Mouse (Mus musculus) heart, embryonic 13.5 days (tissue): ENCODE results near the gene H2afx. TPM values are rescaled to one million over a fixed set of nuclear protein-coding genes. Genes with fewer than 3 reads are reported as not detected.
"Not testable (repeated sequence)": the region's sequence is repeated elsewhere in the genome, so short reads cannot be mapped to it uniquely, and the experiment has no call there.

Experiments
- ATAC-seq: fragments of 200-750 bp; cut with Nextera tagmentation; 2 replicates; pipeline ENCODE4 v1.8.0; 2017; ENCODE audit warnings: moderate TSS enrichment; ENCODE audit not compliant: insufficient number of reproducible peaks, low FRiP score, low TSS enrichment; ENCODE audit errors: extremely low read depth
- H3K27ac ChIP-seq: fragments of 300-500 bp; sonication (generic); replicated peaks from 2 replicates; pipeline ENCODE4 v1.5.1; 2015; ENCODE audit warnings: moderate library complexity, mild to moderate bottlenecking, inconsistent platforms
- H3K27me3 ChIP-seq: fragments of 300-500 bp; sonication (generic); replicated peaks from 2 replicates; pipeline ENCODE4 v1.6.1; 2015; ENCODE audit warnings: mild to moderate bottlenecking, inconsistent platforms
- H3K36me3 ChIP-seq: fragments of 300-500 bp; sonication (generic); 2 replicates; pipeline ENCODE4 v1.6.1; 2015; ENCODE audit warnings: mild to moderate bottlenecking, inconsistent platforms
- H3K4me1 ChIP-seq: fragments of 300-500 bp; sonication (generic); 2 replicates; pipeline ENCODE4 v1.6.1; 2015; ENCODE audit warnings: inconsistent platforms
- H3K4me2 ChIP-seq: fragments of 300-500 bp; sonication (generic); 2 replicates; pipeline ENCODE4 v1.6.1; 2015; ENCODE audit warnings: inconsistent platforms, mild to moderate bottlenecking, moderate library complexity
- H3K4me3 ChIP-seq: fragments of 300-500 bp; sonication (generic); 2 replicates; pipeline ENCODE4 v1.5.1; 2015; ENCODE audit warnings: moderate library complexity, mild to moderate bottlenecking, inconsistent platforms
- H3K9ac ChIP-seq: fragments of 300-500 bp; sonication (generic); 2 replicates; pipeline ENCODE4 v1.6.1; 2015; ENCODE audit warnings: inconsistent platforms, mild to moderate bottlenecking, moderate library complexity
- H3K9me3 ChIP-seq: fragments of 300-500 bp; sonication (generic); 2 replicates; pipeline ENCODE4 v1.6.1; 2016; ENCODE audit warnings: inconsistent platforms
- WGBS: fragments of 180-500 bp; shearing (Covaris S2); methylation state at CpG from one replicate; pipeline ENCODE4 v1.1.7; 2015; ENCODE audit warnings: mixed read lengths; 5-methylcytosine and 5-hydroxymethylcytosine counted together
- polyA plus RNA-seq: library from polyadenylated mRNA; unstranded; fragments of >200 nt; fragmentation: Nextera tagmentation; extraction: Ambion mirVana; gene quantifications from 2 replicates; pipeline ENCODE4 v1.2.1, GENCODE M21; 2015

H2afx gene
- 196 and 199 TPM in 2 replicates for polyA plus RNA-seq

- Histone ChIP-seq H3K4me1 (peaks cover 29% of the 10 kb centered on the region), H3K9ac (peak within 1 kb of the TSS; percentile 99), H3K4me2 (peak within 1 kb of the TSS; percentile 81), H3K36me3 (peaks cover 77% of the 10 kb centered on the region), H3K27ac (peak within 1 kb of the TSS; percentile 99), H3K4me3 (peak within 1 kb of the TSS; percentile 97), H3K27me3 (no peaks in the 10 kb centered on the region), H3K9me3 (no peaks in the 10 kb centered on the region)
- WGBS: under 1% methylated on average over 89 of the region's 91 CpGs
- peak; percentile 92 for ATAC-seq
Observed at GRCm38 (mm10) chr9:44334396-44335330, at the start of gene H2afx. H2afx (plus strand) TSS chr9:44334694.

GRCm38 (mm10) chr9:44286256-44286850 is 48.1 kb upstream of the H2afx start:
- ATAC-seq: no peak
- Histone ChIP-seq H3K4me1 (peaks cover 32% of the 10 kb centered on the region), H3K4me2 (peak overlapping the region; percentile 97), H3K27me3 (peaks cover 44% of the 10 kb centered on the region), H3K36me3 (peaks cover 20% of the 10 kb centered on the region), H3K9me3 (no peaks in the 10 kb centered on the region), H3K4me3 (peak overlapping the region; percentile 78), H3K9ac (peak overlapping the region; percentile 86; the same call in 1 of the 2 replicates), H3K27ac (no peak overlapping the region)
- 13% methylated on average over 6 of the region's 6 CpGs for WGBS

- Histone ChIP-seq H3K27me3 (peaks cover 44% of the 10 kb centered on the region), H3K9ac (peak overlapping the region; percentile 86), H3K4me2 (peak overlapping the region; percentile 97), H3K27ac (0 out of 2 replicates have a peak overlapping the region, but pooled peaks have one; percentile 55), H3K9me3 (no peaks in the 10 kb centered on the region), H3K4me3 (peak overlapping the region; percentile 78), H3K36me3 (peaks cover 22% of the 10 kb centered on the region), H3K4me1 (peaks cover 32% of the 10 kb centered on the region)
- 7% methylated on average over 11 of the region's 11 CpGs for WGBS
- peak; percentile 7; the same call in 1 of the 2 replicates for ATAC-seq
Observed at GRCm38 (mm10) chr9:44287003-44287400, 47.5 kb upstream of the H2afx start.

GRCm38 (mm10) chr9:44287401-44288075 is 47.0 kb upstream of the H2afx start:
- peak overlapping the region; percentile 86 for H3K9ac ChIP-seq
- H3K27me3 ChIP-seq: peaks cover 44% of the 10 kb centered on the region
- H3K36me3 ChIP-seq: peaks cover 27% of the 10 kb centered on the region
- H3K4me1 ChIP-seq: peaks cover 32% of the 10 kb centered on the region
- ATAC-seq: peak; percentile 40; the same call in 1 of the 2 replicates
- H3K4me3 ChIP-seq: peak overlapping the region; percentile 78
- H3K9me3 ChIP-seq: no peaks in the 10 kb centered on the region
- peak overlapping the region; percentile 97 for H3K4me2 ChIP-seq
- H3K27ac ChIP-seq: peak overlapping the region; percentile 55; the same call in 1 of the 2 replicates
- under 1% methylated on average over 46 of the region's 47 CpGs for WGBS

GRCm38 (mm10) chr9:44288076-44288958 is 46.2 kb upstream of the H2afx start, which contains the start of gene Abcg4:
Abcg4 (minus strand) TSS chr9:44288615.
- H3K36me3 ChIP-seq: peaks cover 35% of the 10 kb centered on the region
- H3K27me3 ChIP-seq: peaks cover 44% of the 10 kb centered on the region
- H3K4me1 ChIP-seq: peaks cover 29% of the 10 kb centered on the region
- no peaks in the 10 kb centered on the region for H3K9me3 ChIP-seq
- H3K4me3 ChIP-seq: peak within 1 kb of the TSS; percentile 78
- 2% methylated on average over 38 of the region's 38 CpGs for WGBS
- H3K9ac ChIP-seq: peak within 1 kb of the TSS; percentile 86
- peak; percentile 59; the same call in 1 of the 2 replicates for ATAC-seq
- H3K27ac ChIP-seq: peak within 1 kb of the TSS; percentile 55
- H3K4me2 ChIP-seq: peak within 1 kb of the TSS; percentile 97

- Histone ChIP-seq H3K36me3 (peaks cover 41% of the 10 kb centered on the region), H3K9me3 (no peaks in the 10 kb centered on the region), H3K4me2 (peak overlapping the region; percentile 97), H3K27ac (peak overlapping the region; percentile 55; the same call in 1 of the 2 replicates), H3K4me1 (peaks cover 26% of the 10 kb centered on the region), H3K9ac (peak overlapping the region; percentile 86), H3K27me3 (peaks cover 44% of the 10 kb centered on the region), H3K4me3 (peak overlapping the region; percentile 78)
- WGBS: 6% methylated on average over 11 of the region's 11 CpGs
- ATAC-seq: no peak
Observed at GRCm38 (mm10) chr9:44288959-44289291, 45.6 kb upstream of the H2afx start.

- H3K4me2 ChIP-seq: no peak overlapping the region
- peaks cover 27% of the 10 kb centered on the region for H3K27me3 ChIP-seq
- no peak for ATAC-seq
- peaks cover 20% of the 10 kb centered on the region for H3K4me1 ChIP-seq
- no peaks in the 10 kb centered on the region for H3K9me3 ChIP-seq
- no peak overlapping the region for H3K4me3 ChIP-seq
- H3K9ac ChIP-seq: no peak overlapping the region
- H3K36me3 ChIP-seq: peaks cover 76% of the 10 kb centered on the region
- WGBS: 73% methylated on average over 3 of the region's 3 CpGs
- no peak overlapping the region for H3K27ac ChIP-seq
Observed at GRCm38 (mm10) chr9:44292490-44292889, 42.0 kb upstream of the H2afx start.

GRCm38 (mm10) chr9:44300001-44300400 is 34.5 kb upstream of the H2afx start:
- not testable (repeated sequence) for H3K27me3 ChIP-seq, H3K4me3 ChIP-seq, H3K4me2 ChIP-seq, H3K9ac ChIP-seq, ATAC-seq, H3K9me3 ChIP-seq, H3K27ac ChIP-seq
- 90% methylated on average over 3 of the region's 3 CpGs for WGBS
- Histone ChIP-seq H3K4me1 (peaks cover 14% of the 10 kb centered on the region), H3K36me3 (peaks cover 79% of the 10 kb centered on the region)

GRCm38 (mm10) chr9:44305466-44306079 is 28.9 kb upstream of the H2afx start, which contains the start of gene Hinfp:
Hinfp (minus strand) TSS chr9:44305671.
- Histone ChIP-seq H3K9ac (peak within 1 kb of the TSS; percentile 94), H3K27ac (peak within 1 kb of the TSS; percentile 75), H3K4me2 (peak within 1 kb of the TSS; percentile 85), H3K4me3 (peak within 1 kb of the TSS; percentile 89), H3K36me3 (peaks cover 26% of the 10 kb centered on the region), H3K9me3 (no peaks in the 10 kb centered on the region), H3K27me3 (no peaks in the 10 kb centered on the region), H3K4me1 (peaks cover 19% of the 10 kb centered on the region)
- ATAC-seq: peak; percentile 99
- under 1% methylated on average over 54 of the region's 54 CpGs for WGBS

- Histone ChIP-seq H3K4me1 (peaks cover 28% of the 10 kb centered on the region), H3K27me3 (no peaks in the 10 kb centered on the region), H3K4me3 (no peak overlapping the region), H3K4me2 (peak overlapping the region; percentile 70; the same call in 1 of the 2 replicates), H3K27ac (no peak overlapping the region), H3K9ac (no peak overlapping the region), H3K36me3 (peaks cover 16% of the 10 kb centered on the region), H3K9me3 (no peaks in the 10 kb centered on the region)
- WGBS: 87% methylated on average over 6 of the region's 6 CpGs
- no peak for ATAC-seq
Observed at GRCm38 (mm10) chr9:44306532-44306931, 28.0 kb upstream of the H2afx start.
